Mouse (Mus musculus) thymus, postnatal 14 days (tissue): ENCODE results near the gene Hist1h4c.
"Not testable (repeated sequence)": the region's sequence is repeated elsewhere in the genome, so short reads cannot be mapped to it uniquely, and the experiment has no call there.

Experiments
- DNase-seq: peaks from one replicate; pipeline ENCODE4 v3.0.0; 2021

Gene Hist1h4c

DNA sequence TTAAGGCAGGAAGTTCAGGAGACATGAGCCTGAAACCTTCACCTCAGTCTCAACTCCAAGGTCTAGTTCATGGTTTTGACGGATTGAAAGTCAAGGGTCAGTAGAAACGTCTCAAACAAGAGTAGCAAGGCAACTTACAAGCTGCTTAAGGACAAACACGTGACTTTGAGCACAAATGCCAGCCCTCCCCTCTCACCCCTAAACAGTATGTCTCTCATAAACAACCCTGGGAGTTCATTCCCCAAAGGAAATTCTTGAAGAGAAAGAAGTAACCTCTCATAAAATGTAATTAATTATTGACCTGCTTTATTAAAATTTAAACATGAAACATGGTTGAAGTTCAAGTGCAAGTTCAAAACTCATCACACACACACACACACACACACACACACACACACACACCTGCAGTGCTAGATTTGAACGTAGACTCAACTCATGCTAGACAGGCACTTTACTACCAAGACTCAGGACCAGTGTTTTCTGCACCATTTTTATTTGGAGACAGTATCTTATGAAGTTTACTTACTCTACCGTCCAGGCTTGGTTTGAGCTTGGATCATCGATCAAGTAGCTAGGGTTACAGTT lies 4.3 kb downstream of the Hist1h4c start:
- DNase-seq: no peak

GRCm38 (mm10) chr13:23689459-23689858 lies 8.8 kb downstream of the Hist1h4c start:
- peak; percentile 1 for DNase-seq

DNA sequence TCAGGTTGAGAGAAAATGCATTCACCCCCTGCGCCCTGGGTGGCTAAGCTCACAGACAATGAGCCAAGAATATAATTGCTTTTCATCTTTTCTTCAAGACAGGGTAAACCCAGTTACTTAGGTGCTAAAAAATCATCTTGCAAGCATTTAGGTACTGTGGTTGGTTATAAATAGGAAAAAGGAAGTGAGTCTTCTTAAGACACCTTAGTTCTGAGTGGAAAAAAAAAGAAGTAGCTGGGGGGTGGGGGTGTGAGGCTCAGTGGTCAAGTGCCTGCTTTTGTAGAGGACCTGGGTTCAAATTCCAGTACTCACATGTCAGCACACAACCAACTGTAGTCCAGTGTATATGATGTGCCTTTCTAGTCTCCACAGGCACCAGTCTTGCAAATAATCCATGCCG lies 9.3 kb downstream of the Hist1h4c start:
- DNase-seq: peak; percentile 1

GRCm38 (mm10) chr13:23687907-23688306 lies 10.3 kb downstream of the Hist1h4c start:
- DNase-seq: no peak

DNA sequence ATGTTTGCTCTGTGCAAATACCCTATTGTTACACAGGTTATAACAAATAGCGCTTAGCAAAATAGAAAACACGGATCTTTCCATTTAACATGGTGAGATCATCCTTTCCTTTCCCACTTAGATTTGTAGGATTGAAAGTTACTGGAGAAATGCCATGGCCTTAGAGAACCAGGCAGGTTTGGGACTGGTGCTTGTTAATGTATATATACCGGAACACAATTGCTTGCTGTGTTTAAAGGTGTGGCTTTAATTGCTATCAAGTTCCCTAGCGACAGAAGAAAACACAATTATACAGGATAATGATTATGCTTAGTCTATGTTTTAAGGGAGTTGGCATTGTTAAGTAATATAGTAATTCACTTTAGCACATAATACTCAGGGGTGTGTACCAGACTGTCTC lies 11.1 kb downstream of the Hist1h4c start:
- no peak for DNase-seq

GRCm38 (mm10) chr13:23685966-23686365 lies 12.3 kb downstream of the Hist1h4c start:
- no peak for DNase-seq

GRCm38 (mm10) chr13:23685121-23685861 lies 13.0 kb downstream of the Hist1h4c start:
- no peak for DNase-seq

- DNase-seq: peak; percentile 68
These were observed 13.8 kb downstream of the Hist1h4c start for GRCm38 (mm10) chr13:23684295-23684945.

- DNase-seq: peak; percentile 85
These were observed 14.4 kb downstream of the Hist1h4c start, which contains the start of the genes Hist1h2ac and Hist1h2bc for GRCm38 (mm10) chr13:23683755-23684281. TSS of gene Hist1h2ac (minus strand) at chr13:23683948. TSS of gene Hist1h2bc (plus strand) at chr13:23684199.

- DNase-seq: not testable (repeated sequence)
These were observed 15.1 kb downstream of the Hist1h4c start for GRCm38 (mm10) chr13:23682947-23683754.

- DNase-seq: no peak
These were observed 15.7 kb downstream of the Hist1h4c start for GRCm38 (mm10) chr13:23682623-23682946.

- no peak for DNase-seq
These were observed 16.2 kb downstream of the Hist1h4c start for GRCm38 (mm10) chr13:23681990-23682582.

DNA sequence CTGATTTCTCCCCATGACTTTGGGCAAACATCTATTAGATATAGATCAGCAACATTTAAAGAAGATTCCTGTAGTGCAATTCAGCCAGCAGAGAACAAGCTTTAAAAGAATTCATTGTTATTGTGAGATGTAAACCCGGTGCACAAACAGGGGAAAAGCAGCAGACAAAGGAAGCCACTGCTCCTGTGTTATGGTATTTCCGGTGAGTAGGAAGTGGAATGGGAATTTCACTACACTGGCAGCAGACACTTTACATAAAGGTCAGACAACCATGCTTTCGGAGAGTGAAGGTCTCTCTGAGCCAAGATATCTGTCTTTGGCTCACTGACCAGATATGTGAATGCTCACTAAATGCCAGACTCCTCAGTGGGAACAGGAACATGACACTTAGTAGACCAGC lies 35.7 kb downstream of the Hist1h4c start:
- DNase-seq: no peak

DNA sequence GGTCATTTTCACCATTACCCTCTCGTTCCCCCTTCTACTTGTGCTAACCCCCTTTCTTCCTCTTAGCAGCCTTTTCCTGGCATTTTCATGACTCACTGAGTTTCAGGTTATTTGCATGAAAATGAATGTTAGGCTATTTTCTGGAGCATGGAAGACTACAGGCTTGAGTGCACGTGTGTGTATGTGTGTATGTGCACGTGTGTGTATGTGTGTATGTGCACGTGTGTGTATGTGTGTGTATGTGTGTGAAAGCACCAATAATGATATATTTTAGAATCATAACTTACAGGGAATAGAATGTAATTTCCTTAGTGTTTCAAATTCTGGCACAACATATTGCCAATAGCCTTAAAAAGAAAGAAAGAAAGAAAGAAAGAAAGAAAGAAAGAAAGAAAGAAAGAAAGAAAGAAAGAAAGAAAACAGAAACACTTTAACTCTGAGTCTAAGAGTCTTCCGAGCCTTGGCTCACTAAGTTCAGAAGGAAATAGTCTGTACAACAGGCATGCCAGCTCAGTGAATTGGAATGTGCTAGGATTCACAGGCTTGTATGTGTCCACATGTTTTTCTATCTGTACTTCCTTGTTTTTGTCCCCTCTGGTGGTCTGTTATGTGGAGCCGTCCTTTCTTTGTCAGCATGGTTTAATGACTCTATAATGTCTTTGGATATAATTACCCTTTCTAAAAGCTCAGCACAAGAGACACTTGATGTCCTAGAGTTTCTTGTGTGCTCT lies 38.5 kb downstream of the Hist1h4c start:
- no peak for DNase-seq
